Mouse (Mus musculus) MEL-GATA-1-ER (cell line): ENCODE results near the gene Lcmt2.
A peak's percentile ranks its signal among the peaks of the same experiment; 100 is the strongest.
"Not testable (repeated sequence)": the region's sequence is repeated elsewhere in the genome, so short reads cannot be mapped to it uniquely, and the experiment has no call there.

Experiments used
- DNase-seq: peaks from one replicate; pipeline ENCODE4 v3.0.0-alpha.2; 2012; ENCODE audit warnings: low read depth; ENCODE audit errors: extremely low read depth

Lcmt2 gene

GRCm38 (mm10) chr2:121140018-121140882, at the start of gene Lcmt2, which contains the start of gene Adal:
Gene Lcmt2 (minus strand): TSS chr2:121140653.
Gene Adal (plus strand): TSS chr2:121140428.
- DNase-seq = peak; percentile 85

GRCm38 (mm10) chr2:121188530-121188929, 48.1 kb upstream of the Lcmt2 start:
- no peak for DNase-seq

GRCm38 (mm10) chr2:121184142-121184541, 43.7 kb upstream of the Lcmt2 start:
- DNase-seq = no peak

- DNase-seq = no peak
These were observed 43.0 kb upstream of the Lcmt2 start for GRCm38 (mm10) chr2:121183431-121183830.

- DNase-seq = no peak
These were observed 38.5 kb upstream of the Lcmt2 start for GRCm38 (mm10) chr2:121178828-121179479.

GRCm38 (mm10) chr2:121170980-121171742, 30.7 kb upstream of the Lcmt2 start, which contains the start of gene Zscan29:
Gene Zscan29 (minus strand): TSS chr2:121171125.
- peak; percentile 67 for DNase-seq

- peak; percentile 26 for DNase-seq
These were observed 30.1 kb upstream of the Lcmt2 start, which contains the start of gene Tubgcp4 for GRCm38 (mm10) chr2:121170481-121170971. Gene Tubgcp4 (plus strand): TSS chr2:121170654.

GRCm38 (mm10) chr2:121169902-121170301, 29.4 kb upstream of the Lcmt2 start:
- peak; percentile 15 for DNase-seq

GRCm38 (mm10) chr2:121169173-121169572, 28.7 kb upstream of the Lcmt2 start:
- DNase-seq = no peak

GRCm38 (mm10) chr2:121153100-121153499, 12.6 kb upstream of the Lcmt2 start:
- DNase-seq = peak; percentile 9

GRCm38 (mm10) chr2:121149679-121150078, 9.2 kb upstream of the Lcmt2 start:
- DNase-seq = no peak

- DNase-seq = peak; percentile 8
These were observed 2.0 kb upstream of the Lcmt2 start for GRCm38 (mm10) chr2:121142415-121142814.

GRCm38 (mm10) chr2:121141216-121142035, 973 bp upstream of the Lcmt2 start:
- DNase-seq = peak; percentile 36

- peak; percentile 44 for DNase-seq
These were observed 1.0 kb downstream of the Lcmt2 start for GRCm38 (mm10) chr2:121139266-121140017.

GRCm38 (mm10) chr2:121137371-121137770, 3.1 kb downstream of the Lcmt2 start:
- peak; percentile 15 for DNase-seq

GRCm38 (mm10) chr2:121132822-121133221, 7.6 kb downstream of the Lcmt2 start:
- no peak for DNase-seq

- no peak for DNase-seq
These were observed 11.4 kb downstream of the Lcmt2 start for GRCm38 (mm10) chr2:121128865-121129620.

- DNase-seq = no peak
These were observed 12.9 kb downstream of the Lcmt2 start for GRCm38 (mm10) chr2:121127536-121127935.

- not testable (repeated sequence) for DNase-seq
These were observed 14.2 kb downstream of the Lcmt2 start for GRCm38 (mm10) chr2:121126302-121126701.
